Mouse (Mus musculus) cerebellum, adult 2 months (tissue): ENCODE data around the gene Dolpp1.

Experiments
- CTCF ChIP-seq: fragments of 200-500 bp; IDR thresholded peaks from 2 replicates; pipeline ENCODE4 v1.5.1; 2011; ENCODE audit warnings: low read depth, mild to moderate bottlenecking, control low read depth, low read length, moderate library complexity, borderline replicate concordance; ENCODE audit not compliant: insufficient read depth
- POLR2A ChIP-seq: fragments of 200-500 bp; IDR thresholded peaks from 2 replicates; pipeline ENCODE4 v1.6.1; 2011; ENCODE audit warnings: low read length, control low read depth, borderline replicate concordance; ENCODE audit not compliant: insufficient read depth

GRCm38 (mm10) chr2:30443281-30443680, 51.2 kb downstream of the Dolpp1 start:
- TF ChIP-seq CTCF (no peak), POLR2A (no peak)
